Mouse (Mus musculus): ENCODE measurements around the gene Asxl1. TPM values are rescaled to one million over a fixed set of nuclear protein-coding genes. Genes with fewer than 3 reads are reported as not detected.

Gene Asxl1
- total and polyA plus RNA-seq, 2 experiments from 2014 or later = 7.4 to 18.8 TPM

DNA sequence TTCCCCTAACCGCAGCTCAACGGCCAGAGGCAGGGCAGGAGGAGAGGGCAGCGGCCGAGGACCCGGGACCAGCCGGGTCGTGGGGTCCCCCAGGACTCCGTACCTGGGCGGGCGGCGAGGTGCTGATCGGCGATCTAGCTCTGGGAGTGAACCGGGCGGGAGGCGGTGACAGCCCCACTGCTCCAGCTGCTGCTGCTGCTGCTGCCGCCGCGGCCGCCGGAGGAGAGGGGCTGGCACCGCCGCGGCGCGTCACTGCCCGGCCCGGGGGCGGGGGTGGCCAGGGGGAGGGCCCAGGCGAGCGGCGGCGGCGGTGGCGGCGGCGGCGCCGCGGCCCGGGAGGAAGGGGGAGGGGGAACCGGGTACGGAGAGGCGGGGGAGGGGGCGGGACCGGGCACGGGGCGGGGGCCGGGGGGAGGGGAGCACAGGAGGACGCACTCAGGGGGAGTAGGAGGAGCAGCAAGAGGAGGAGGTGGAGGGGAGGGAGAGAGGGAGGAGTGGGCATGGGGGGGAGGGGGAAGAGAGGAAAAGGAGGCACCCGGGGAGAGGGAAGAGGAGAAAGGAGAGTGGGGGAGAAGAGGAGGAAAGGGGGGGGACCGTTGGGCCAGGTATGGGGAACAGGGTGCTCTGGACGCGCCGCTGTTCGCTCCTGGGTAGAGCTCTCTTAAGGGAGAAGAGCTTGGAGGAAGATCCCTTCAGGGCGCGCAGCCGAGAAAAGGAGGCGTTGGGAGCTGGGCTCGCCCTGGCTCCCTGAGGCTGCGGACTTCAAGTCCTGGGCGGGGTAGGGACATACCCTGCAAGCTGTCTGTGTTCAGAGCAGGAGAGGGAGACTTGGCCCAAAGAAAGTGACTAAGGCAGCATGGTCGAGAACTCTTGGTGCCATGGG lies 98.9 kb downstream of the Asxl1 start:
- Histone ChIP-seq H3K4me1 (ENCODE audit: control insufficient read depth, insufficient read depth) (peaks cover 29% of the 10 kb centered on the region), H3K4me3 (ENCODE audit: low read depth, low read length) (peak overlapping the region; percentile 98), H3K4me2 (ENCODE audit: low read depth, low read length) (peak overlapping the region; percentile 78), H3K9me3 (replicated peaks; ENCODE audit: control insufficient read depth, low read length) (no peaks in the 10 kb centered on the region), H3K9ac (replicated peaks; ENCODE audit: low read depth, low read length) (peak overlapping the region; percentile 91), H3K27ac (ENCODE audit: low read depth) (peak overlapping the region; percentile 89), H3K27me3 (ENCODE audit: control insufficient read depth, insufficient read depth, low read length) (no peaks in the 10 kb centered on the region), H3K36me3 (replicated peaks; ENCODE audit: control insufficient read depth, insufficient read depth, low read length) (no peaks in the 10 kb centered on the region)
- under 1% methylated on average over 33 of the region's 64 CpGs for WGBS
- peak; percentile 73 for ATAC-seq (ENCODE audit: insufficient read depth, low read depth)
- DNase-seq (ENCODE audit: low spot score) = peak; percentile 67
- TF ChIP-seq CTCF (IDR thresholded peaks at IDR 0.05; ENCODE audit: low read depth) = no peak
- TF ChIP-seq EP300 (IDR thresholded peaks at IDR 0.05; ENCODE audit: low read depth) = no peak

DNA sequence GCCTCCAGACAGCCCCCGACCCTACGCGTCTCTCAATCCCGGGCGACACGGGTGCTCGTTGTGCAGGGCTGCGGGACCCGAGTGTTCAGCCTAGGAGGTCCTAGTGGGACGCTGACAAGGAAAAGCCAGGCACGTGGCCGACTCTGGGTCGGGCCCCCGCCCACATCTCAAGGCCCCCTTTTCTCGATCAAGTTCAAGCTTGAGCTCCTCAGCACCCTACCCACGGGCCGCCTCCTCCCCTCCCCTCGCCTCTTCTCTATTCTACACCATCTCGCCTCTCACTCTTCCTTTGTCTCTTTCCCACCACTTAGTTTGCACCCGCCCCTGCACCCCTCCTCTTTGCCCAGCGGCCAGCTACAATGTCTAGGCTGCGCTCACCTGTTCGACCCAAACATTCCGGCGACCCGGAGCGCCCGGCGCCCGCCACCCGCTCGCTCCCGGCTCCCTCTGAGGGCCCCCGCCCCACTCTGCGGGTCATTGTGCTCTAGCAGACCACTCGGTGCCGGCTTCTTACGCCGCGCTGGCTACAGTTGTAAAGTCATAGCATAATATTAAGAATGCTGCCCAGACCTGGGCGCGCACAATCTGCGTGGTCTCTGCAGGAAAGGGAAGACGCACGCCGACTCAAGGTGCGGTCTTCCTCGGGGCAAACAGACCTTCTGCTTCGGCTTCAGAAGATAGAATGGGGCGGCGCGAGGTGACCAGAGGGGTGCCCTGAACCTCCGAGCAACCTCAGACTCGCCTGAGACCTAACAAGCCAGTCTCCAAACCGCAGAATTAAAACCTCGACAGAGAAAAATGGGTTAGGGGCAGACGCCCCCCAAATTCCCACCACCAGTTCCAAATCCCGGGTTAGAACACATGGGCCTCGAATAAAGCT lies 99.7 kb downstream of the Asxl1 start:
- TF ChIP-seq EP300 (IDR thresholded peaks at IDR 0.05; ENCODE audit: low read depth) (no peak), CTCF (IDR thresholded peaks at IDR 0.05; ENCODE audit: low read depth) (no peak)
- ATAC-seq (ENCODE audit: insufficient read depth, low read depth) (peak; percentile 18), DNase-seq (ENCODE audit: low spot score) (no peak)
- Histone ChIP-seq H3K9ac (replicated peaks; ENCODE audit: low read depth, low read length) (peak overlapping the region; percentile 91), H3K9me3 (replicated peaks; ENCODE audit: control insufficient read depth, low read length) (no peaks in the 10 kb centered on the region), H3K36me3 (replicated peaks; ENCODE audit: control insufficient read depth, insufficient read depth, low read length) (no peaks in the 10 kb centered on the region), H3K4me2 (ENCODE audit: low read depth, low read length) (peak overlapping the region; percentile 78), H3K27me3 (ENCODE audit: control insufficient read depth, insufficient read depth, low read length) (no peaks in the 10 kb centered on the region), H3K4me3 (ENCODE audit: low read depth, low read length) (peak overlapping the region; percentile 98), H3K27ac (ENCODE audit: low read depth) (peak overlapping the region; percentile 89), H3K4me1 (ENCODE audit: control insufficient read depth, insufficient read depth) (peaks cover 24% of the 10 kb centered on the region)
- WGBS = under 1% methylated on average over 58 of the region's 59 CpGs

DNA sequence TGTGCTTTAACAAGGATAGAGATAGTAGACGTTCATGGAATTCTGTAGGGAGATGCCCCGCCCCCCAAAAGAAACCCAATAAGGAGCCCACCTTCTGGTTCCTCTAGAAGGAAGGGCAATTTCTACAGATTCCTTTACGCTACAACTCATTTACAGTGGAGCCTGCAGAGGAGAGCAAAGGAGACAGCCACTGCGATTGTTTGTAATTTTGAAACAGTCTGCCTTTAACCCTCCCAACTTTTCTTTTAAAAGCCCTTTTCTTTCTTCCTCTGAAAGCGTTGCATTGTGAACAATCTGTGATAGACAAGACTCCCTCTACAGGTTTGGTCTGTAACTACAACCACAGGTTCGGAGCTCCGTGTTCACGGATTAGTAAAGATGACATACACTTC lies 100.4 kb downstream of the Asxl1 start:
- TF ChIP-seq EP300 (IDR thresholded peaks at IDR 0.05; ENCODE audit: low read depth) (no peak), CTCF (IDR thresholded peaks at IDR 0.05; ENCODE audit: low read depth) (peak; percentile 70)
- no peaks in the 10 kb centered on the region for H3K9me3 ChIP-seq (replicated peaks; ENCODE audit: control insufficient read depth, low read length)
- no peaks in the 10 kb centered on the region for H3K27me3 ChIP-seq (ENCODE audit: control insufficient read depth, insufficient read depth, low read length)
- H3K4me3 ChIP-seq (ENCODE audit: low read depth, low read length) = peak overlapping the region; percentile 98
- H3K4me1 ChIP-seq (ENCODE audit: control insufficient read depth, insufficient read depth) = peaks cover 18% of the 10 kb centered on the region
- H3K27ac ChIP-seq (ENCODE audit: low read depth) = 0 out of 2 replicates have a peak overlapping the region, but pooled peaks have one; percentile 89
- no peak for ATAC-seq (ENCODE audit: insufficient read depth, low read depth)
- H3K4me2 ChIP-seq (ENCODE audit: low read depth, low read length) = peak overlapping the region; percentile 78
- peak; percentile 85 for DNase-seq (ENCODE audit: low spot score)
- WGBS = under 1% methylated on average over 8 of the region's 8 CpGs
- H3K36me3 ChIP-seq (replicated peaks; ENCODE audit: control insufficient read depth, insufficient read depth, low read length) = no peaks in the 10 kb centered on the region
- H3K9ac ChIP-seq (replicated peaks; ENCODE audit: low read depth, low read length) = peak overlapping the region; percentile 91; the same call in 1 of the 2 replicates

DNA sequence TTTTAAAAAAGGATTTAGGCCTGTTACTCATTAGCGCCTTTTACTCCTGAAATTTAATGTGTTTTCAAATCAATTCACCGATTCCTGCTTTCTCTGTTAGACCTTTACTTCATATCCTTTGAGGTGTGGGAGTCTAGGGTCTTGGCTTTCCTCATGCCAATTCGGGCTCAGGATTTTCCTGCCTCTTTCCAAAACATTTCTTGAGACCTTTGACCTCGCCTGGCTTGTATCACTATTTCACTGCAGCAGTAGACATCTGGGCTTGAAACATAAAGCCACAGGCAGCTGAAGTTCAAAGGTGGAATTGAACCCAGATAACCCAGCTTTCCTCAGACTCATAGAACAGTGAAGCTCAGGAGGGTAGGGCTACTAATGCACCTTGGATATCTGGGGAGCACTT lies 100.8 kb downstream of the Asxl1 start:
- 30% methylated on average over 4 of the region's 4 CpGs for WGBS
- Histone ChIP-seq H3K27me3 (ENCODE audit: control insufficient read depth, insufficient read depth, low read length) (no peaks in the 10 kb centered on the region), H3K27ac (ENCODE audit: low read depth) (no peak overlapping the region), H3K36me3 (replicated peaks; ENCODE audit: control insufficient read depth, insufficient read depth, low read length) (no peaks in the 10 kb centered on the region), H3K4me2 (ENCODE audit: low read depth, low read length) (no peak overlapping the region), H3K4me3 (ENCODE audit: low read depth, low read length) (no peak overlapping the region), H3K9me3 (replicated peaks; ENCODE audit: control insufficient read depth, low read length) (no peaks in the 10 kb centered on the region), H3K9ac (replicated peaks; ENCODE audit: low read depth, low read length) (no peak overlapping the region), H3K4me1 (ENCODE audit: control insufficient read depth, insufficient read depth) (peaks cover 13% of the 10 kb centered on the region)
- DNase-seq (ENCODE audit: low spot score) (no peak), ATAC-seq (ENCODE audit: insufficient read depth, low read depth) (no peak)
- TF ChIP-seq EP300 (IDR thresholded peaks at IDR 0.05; ENCODE audit: low read depth) (no peak), CTCF (IDR thresholded peaks at IDR 0.05; ENCODE audit: low read depth) (no peak)

DNA sequence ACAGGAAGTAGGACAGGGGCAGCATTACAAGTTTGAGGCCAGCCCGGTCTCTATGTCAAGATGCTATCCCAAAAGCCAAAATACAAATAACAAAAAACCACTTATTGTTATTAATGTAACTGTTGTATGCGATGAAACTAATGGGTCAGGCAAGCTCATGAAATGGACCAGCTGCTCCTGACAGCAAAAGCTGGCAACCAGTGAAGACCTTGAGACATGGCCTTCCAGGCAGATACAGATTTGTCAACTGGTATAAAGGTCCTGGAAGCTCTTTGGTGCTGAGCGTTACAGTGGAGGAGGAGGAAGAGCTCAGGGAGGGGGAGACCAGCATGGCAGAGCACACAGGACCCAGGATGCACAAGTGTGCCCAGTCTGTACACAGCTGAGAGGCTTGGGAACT lies 102.1 kb downstream of the Asxl1 start:
- WGBS = 80% methylated on average over 3 of the region's 3 CpGs
- Histone ChIP-seq H3K4me3 (ENCODE audit: low read depth, low read length) (no peak overlapping the region), H3K27me3 (ENCODE audit: control insufficient read depth, insufficient read depth, low read length) (no peaks in the 10 kb centered on the region), H3K9me3 (replicated peaks; ENCODE audit: control insufficient read depth, low read length) (no peaks in the 10 kb centered on the region), H3K4me1 (ENCODE audit: control insufficient read depth, insufficient read depth) (peaks cover 3% of the 10 kb centered on the region; the same call in 1 of the 2 replicates), H3K36me3 (replicated peaks; ENCODE audit: control insufficient read depth, insufficient read depth, low read length) (no peaks in the 10 kb centered on the region), H3K27ac (ENCODE audit: low read depth) (no peak overlapping the region), H3K9ac (replicated peaks; ENCODE audit: low read depth, low read length) (no peak overlapping the region), H3K4me2 (ENCODE audit: low read depth, low read length) (no peak overlapping the region)
- DNase-seq (ENCODE audit: low spot score) (no peak), ATAC-seq (ENCODE audit: insufficient read depth, low read depth) (no peak)
- TF ChIP-seq CTCF (IDR thresholded peaks at IDR 0.05; ENCODE audit: low read depth) (no peak), EP300 (IDR thresholded peaks at IDR 0.05; ENCODE audit: low read depth) (no peak)
